ENCODE assay signal across 27 mouse cellular contexts in genomic region chr12:108647784-108648183, GRCm38 (mm10). TPM values are rescaled to one million over a fixed set of nuclear protein-coding genes. Genes with fewer than 3 reads are reported as not detected.
A peak's percentile ranks its signal among the peaks of the same experiment; 100 is the strongest.
DNase-seq lines count a peak whose midpoint lies in the region; ATAC-seq and TF ChIP-seq lines count a peak whose summit lies in the region.
"Had no signal": no experiment of that assay in that cellular context is flagged by ENCODE, and none has a peak within 500 bp of the region (broad histone marks: within the 10 kb centered on the region; RNA-seq: fewer than 3 reads in every experiment).

No protein-coding gene starts in this region.

- H3K4me3 ChIP-seq in liver, postnatal 0 days (ENCODE audit: low read depth, low read length), result no peak overlapping the region
- H3K4me3 ChIP-seq: embryonic facial prominence, embryonic 10.5 days; embryonic facial prominence, embryonic 13.5 days; erythroblast, embryonic 14.5 days; forebrain, embryonic 12.5 days; forebrain, embryonic 15.5 days; heart, adult 2 months; heart, embryonic 10.5 days; heart, embryonic 13.5 days had no signal

- no peak for TF ChIP-seq EP300 in liver, postnatal 0 days (IDR thresholded peaks at IDR 0.05; ENCODE audit: low read depth)

- no peaks in the 10 kb centered on the region for H3K9me3 ChIP-seq in liver, postnatal 0 days (ENCODE audit: low read length)
- H3K9me3 ChIP-seq: embryonic facial prominence, embryonic 10.5 days; embryonic facial prominence, embryonic 13.5 days; forebrain, embryonic 12.5 days; forebrain, embryonic 15.5 days; heart, embryonic 10.5 days; heart, embryonic 13.5 days had no signal

- ATAC-seq in common myeloid progenitor, adult 5-6 weeks (replicated peaks; ENCODE audit: low read depth, poor library complexity, severe bottlenecking), result peak; percentile 59
- ATAC-seq in granulocyte monocyte progenitor cell, adult 5-6 weeks (replicated peaks; ENCODE audit: poor library complexity, severe bottlenecking), result peak; percentile 87
- peak; percentile 80 for ATAC-seq in megakaryocyte progenitor cell, adult 5-6 weeks (replicated peaks; ENCODE audit: poor library complexity)
- no peak for ATAC-seq in liver, postnatal 0 days
- ATAC-seq: CD4-positive, CD25-positive, alpha-beta regulatory T cell, adult 4 months; forebrain, embryonic 15.5 days had no signal

- no peak for TF ChIP-seq CTCF in liver, postnatal 0 days (IDR thresholded peaks at IDR 0.05; ENCODE audit: low read depth)

- peak; percentile 13 for DNase-seq in lung, postnatal 14 days
- DNase-seq in lung, postnatal 4 days, result no peak
- no peak for DNase-seq in liver, postnatal 0 days
- DNase-seq: adrenal gland, adult 2 months; adrenal gland, postnatal 14 days; cerebellum, adult 11 months; cerebellum, adult 2 months; cerebellum, adult 9-11 months; cerebellum, postnatal 25 days; embryo, embryonic 11 days; gastrocnemius, postnatal 25 days; heart, adult 2 months; heart, postnatal 14 days; heart, postnatal 4 days had no signal

- no peak overlapping the region for H3K9ac ChIP-seq in liver, postnatal 0 days (replicated peaks)
- H3K9ac ChIP-seq: embryonic facial prominence, embryonic 13.5 days; forebrain, embryonic 12.5 days; forebrain, embryonic 15.5 days; heart, embryonic 13.5 days; hindbrain, embryonic 14.5 days had no signal

- H3K27me3 ChIP-seq in liver, postnatal 0 days (ENCODE audit: insufficient read depth, low read length), result no peaks in the 10 kb centered on the region
- H3K27me3 ChIP-seq: embryonic facial prominence, embryonic 13.5 days; forebrain, embryonic 12.5 days; forebrain, embryonic 15.5 days; heart, embryonic 13.5 days had no signal

- peaks cover 6% of the 10 kb centered on the region; the same call in 1 of the 2 replicates for H3K36me3 ChIP-seq in liver, postnatal 0 days (replicated peaks; ENCODE audit: insufficient read depth, low read length)

- no peaks in the 10 kb centered on the region for H3K4me1 ChIP-seq in liver, postnatal 0 days (ENCODE audit: insufficient read depth)
- H3K4me1 ChIP-seq: embryonic facial prominence, embryonic 10.5 days; forebrain, embryonic 12.5 days; forebrain, embryonic 15.5 days; heart, embryonic 10.5 days had no signal

- H3K4me2 ChIP-seq in liver, postnatal 0 days (ENCODE audit: low read depth, low read length), result no peak overlapping the region
- H3K4me2 ChIP-seq: embryonic facial prominence, embryonic 13.5 days; forebrain, embryonic 12.5 days; forebrain, embryonic 15.5 days; heart, embryonic 13.5 days; hindbrain, embryonic 14.5 days had no signal

- H3K27ac ChIP-seq in liver, postnatal 0 days (ENCODE audit: low read depth), result no peak overlapping the region
- H3K27ac ChIP-seq: embryonic facial prominence, embryonic 10.5 days; embryonic facial prominence, embryonic 13.5 days; forebrain, embryonic 12.5 days; forebrain, embryonic 15.5 days; heart, adult 2 months; heart, embryonic 10.5 days; heart, embryonic 13.5 days; hindbrain, embryonic 14.5 days had no signal

RNA-seq across cellular contexts. Expression of gene Degs2, which starts 54.3 kb away (rescaled TPM):
- not detected in 2 replicates for total RNA-seq in common myeloid progenitor, adult 5-6 weeks (2017)
- total RNA-seq in granulocyte monocyte progenitor cell, adult 5-6 weeks (2014; fragmentation: Nextera tagmentation), result not detected in 2 replicates
- 1.3 and 2.3 TPM in 2 replicates for total RNA-seq in granulocyte monocyte progenitor cell, adult 5-6 weeks (2017)
- 1.2 TPM in 1 of 2 replicates, not detected in the other for total RNA-seq in megakaryocyte progenitor cell, adult 5-6 weeks (2015)
- 0.79 and 1.1 TPM in 2 replicates for total RNA-seq in megakaryocyte progenitor cell, adult 5-6 weeks (2017)
- 0.13 TPM in 2 replicates for polyA plus RNA-seq in liver, postnatal 0 days (2015; fragmentation: Nextera tagmentation; extraction: Ambion mirVana)
- total RNA-seq: adrenal gland, postnatal 14 days; heart, postnatal 4 days; MEL had no signal
- polyA plus RNA-seq: erythroblast, embryonic 14.5 days had no signal
